Mouse (Mus musculus) embryonic facial prominence, embryonic 11.5 days (tissue): Measurements from ENCODE around the gene Tex19.2. TPM values are rescaled to one million over a fixed set of nuclear protein-coding genes. Genes with fewer than 3 reads are reported as not detected.
A peak's percentile ranks its signal among the peaks of the same experiment; 100 is the strongest.

Source experiments
- ATAC-seq: fragments of 200-750 bp; cut with Nextera tagmentation; replicated peaks from 2 replicates; pipeline ENCODE4 v1.8.0; 2017; ENCODE audit warnings: low read depth; ENCODE audit not compliant: insufficient number of reproducible peaks, low FRiP score, low TSS enrichment
- DNase-seq: peaks from one replicate; pipeline ENCODE4 v3.0.0-alpha.2; 2015; ENCODE audit warnings: low spot score
- H3K27ac ChIP-seq: fragments of 300-500 bp; sonication (generic); replicated peaks from 2 replicates; pipeline ENCODE4 v1.5.1; 2014; ENCODE audit warnings: mild to moderate bottlenecking, low read depth, low read length, control low read depth
- H3K27me3 ChIP-seq: fragments of 300-500 bp; sonication (generic); 2 replicates; pipeline ENCODE4 v1.6.1; 2014; ENCODE audit warnings: mild to moderate bottlenecking, low read length, moderate library complexity, mixed read lengths; ENCODE audit not compliant: control insufficient read depth, insufficient read depth
- H3K36me3 ChIP-seq: fragments of 300-500 bp; sonication (generic); replicated peaks from 2 replicates; pipeline ENCODE4 v1.6.1; 2014; ENCODE audit warnings: low read depth, mild to moderate bottlenecking, low read length, moderate library complexity, mixed read lengths; ENCODE audit not compliant: control insufficient read depth, insufficient read depth
- H3K4me1 ChIP-seq: fragments of 300-500 bp; sonication (generic); 2 replicates; pipeline ENCODE4 v1.6.1; 2014; ENCODE audit warnings: low read length, mixed read lengths; ENCODE audit not compliant: control insufficient read depth, insufficient read depth
- H3K4me2 ChIP-seq: fragments of 300-500 bp; sonication (generic); 2 replicates; pipeline ENCODE4 v1.6.1; 2014; ENCODE audit warnings: low read depth, mild to moderate bottlenecking, control low read depth, low read length, moderate library complexity
- H3K4me3 ChIP-seq: fragments of 300-500 bp; sonication (generic); 2 replicates; pipeline ENCODE4 v1.5.1; 2014; ENCODE audit warnings: low read depth, low read length, control low read depth
- H3K9ac ChIP-seq: fragments of 300-500 bp; sonication (generic); replicated peaks from 2 replicates; pipeline ENCODE4 v1.6.1; 2014; ENCODE audit warnings: mild to moderate bottlenecking, control low read depth, low read length
- H3K9me3 ChIP-seq: fragments of 300-500 bp; sonication (generic); replicated peaks from 2 replicates; pipeline ENCODE4 v1.6.1; 2016; ENCODE audit warnings: mild to moderate bottlenecking, low read length, inconsistent platforms, mixed read lengths; ENCODE audit not compliant: control insufficient read depth
- WGBS: fragments of 180-500 bp; shearing (Covaris S2); extraction: QIAGEN DNeasy Blood & Tissue Kit; methylation state at CpG from one replicate; pipeline ENCODE4 v1.1.7; 2014; 5-methylcytosine and 5-hydroxymethylcytosine counted together
- polyA plus RNA-seq: library from polyadenylated mRNA; unstranded; fragments of >200 nt; fragmentation: Nextera tagmentation; extraction: Ambion mirVana; gene quantifications from 2 replicates; pipeline ENCODE4 v1.2.1, GENCODE M21; 2014

The Tex19.2 gene
- not detected in 2 replicates for polyA plus RNA-seq

GRCm38 (mm10) chr11:121118577-121118976 lies at the start of gene Tex19.2:
Gene Tex19.2 (minus strand): TSS chr11:121118677.
- ATAC-seq = no peak
- no peaks in the 10 kb centered on the region for H3K9me3 ChIP-seq

GRCm38 (mm10) chr11:121163751-121164150 lies 45.3 kb upstream of the Tex19.2 start:
- ATAC-seq (no peak), DNase-seq (no peak)
- no peaks in the 10 kb centered on the region for H3K4me1 ChIP-seq
- no peaks in the 10 kb centered on the region for H3K9me3 ChIP-seq
- H3K36me3 ChIP-seq = no peaks in the 10 kb centered on the region
- H3K4me3 ChIP-seq = no peak overlapping the region
- no peak overlapping the region for H3K4me2 ChIP-seq
- H3K9ac ChIP-seq = no peak overlapping the region
- WGBS = 85% methylated on average over 4 of the region's 4 CpGs
- no peaks in the 10 kb centered on the region for H3K27me3 ChIP-seq
- H3K27ac ChIP-seq = no peak overlapping the region

More at GRCm38 (mm10) chr11:121118577-121118976, at the start of gene Tex19.2:
- Histone ChIP-seq H3K36me3 (no peaks in the 10 kb centered on the region), H3K27ac (no peak within 1 kb of the TSS), H3K4me1 (no peaks in the 10 kb centered on the region), H3K4me2 (no peak within 1 kb of the TSS), H3K4me3 (no peak within 1 kb of the TSS), H3K27me3 (no peaks in the 10 kb centered on the region), H3K9ac (no peak within 1 kb of the TSS)
- no peak for DNase-seq
- 71% methylated on average over 3 of the region's 3 CpGs for WGBS

GRCm38 (mm10) chr11:121160636-121161346 lies 42.3 kb upstream of the Tex19.2 start:
- WGBS = 90% methylated on average over 26 of the region's 26 CpGs
- no peak overlapping the region for H3K4me3 ChIP-seq
- no peaks in the 10 kb centered on the region for H3K36me3 ChIP-seq
- DNase-seq (no peak), ATAC-seq (no peak)
- no peak overlapping the region for H3K9ac ChIP-seq
- no peak overlapping the region for H3K4me2 ChIP-seq
- H3K27me3 ChIP-seq = peaks cover 22% of the 10 kb centered on the region
- H3K9me3 ChIP-seq = no peaks in the 10 kb centered on the region
- no peak overlapping the region for H3K27ac ChIP-seq
- peaks cover 7% of the 10 kb centered on the region; the same call in 1 of the 2 replicates for H3K4me1 ChIP-seq

GRCm38 (mm10) chr11:121159971-121160370 lies 41.5 kb upstream of the Tex19.2 start, which contains the start of gene Uts2r:
Gene Uts2r (plus strand): TSS chr11:121160271.
- Histone ChIP-seq H3K4me3 (no peak within 1 kb of the TSS), H3K27me3 (peaks cover 29% of the 10 kb centered on the region), H3K36me3 (no peaks in the 10 kb centered on the region), H3K27ac (no peak within 1 kb of the TSS), H3K9me3 (no peaks in the 10 kb centered on the region), H3K4me1 (peaks cover 7% of the 10 kb centered on the region; the same call in 1 of the 2 replicates), H3K9ac (no peak within 1 kb of the TSS), H3K4me2 (no peak within 1 kb of the TSS)
- no peak for DNase-seq
- no peak for ATAC-seq
- 87% methylated on average over 5 of the region's 5 CpGs for WGBS

- H3K9me3 ChIP-seq = no peaks in the 10 kb centered on the region
- WGBS = 1% methylated on average over 45 of the region's 45 CpGs
- DNase-seq = peak; percentile 14
- H3K36me3 ChIP-seq = no peaks in the 10 kb centered on the region
- peaks cover 29% of the 10 kb centered on the region for H3K27me3 ChIP-seq
- peak overlapping the region; percentile 67 for H3K4me2 ChIP-seq
- no peak for ATAC-seq
- H3K4me3 ChIP-seq = peak overlapping the region; percentile 31
- peak overlapping the region; percentile 25; the same call in 1 of the 2 replicates for H3K9ac ChIP-seq
- no peak overlapping the region for H3K27ac ChIP-seq
- H3K4me1 ChIP-seq = peaks cover 7% of the 10 kb centered on the region; the same call in 1 of the 2 replicates
These were observed 38.0 kb upstream of the Tex19.2 start for GRCm38 (mm10) chr11:121156411-121156891.

DNA sequence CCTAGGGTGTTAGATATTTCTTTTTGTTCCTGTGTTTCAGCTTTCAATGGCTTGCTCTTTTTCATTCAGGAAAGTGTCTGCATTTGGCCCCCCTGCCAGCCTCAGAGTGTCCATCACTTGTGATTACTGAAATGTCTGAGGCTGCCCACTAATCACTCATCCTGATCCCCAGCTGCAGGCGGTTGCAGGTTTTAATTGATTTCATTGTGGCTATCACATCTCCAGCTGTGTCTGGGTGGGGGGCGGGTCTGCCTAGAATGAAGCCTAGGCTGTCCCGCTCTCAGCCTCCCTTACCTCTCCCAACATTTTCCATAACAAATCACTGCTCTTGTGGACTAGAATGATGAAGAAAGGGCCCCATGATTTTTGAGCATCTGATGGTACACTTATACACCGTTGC lies 35.7 kb upstream of the Tex19.2 start:
- ATAC-seq (no peak), DNase-seq (no peak)
- no peaks in the 10 kb centered on the region for H3K36me3 ChIP-seq
- H3K9me3 ChIP-seq = no peaks in the 10 kb centered on the region
- H3K9ac ChIP-seq = no peak overlapping the region
- H3K4me3 ChIP-seq = no peak overlapping the region
- H3K27me3 ChIP-seq = peaks cover 29% of the 10 kb centered on the region
- H3K27ac ChIP-seq = no peak overlapping the region
- no peak overlapping the region for H3K4me2 ChIP-seq
- peaks cover 7% of the 10 kb centered on the region; the same call in 1 of the 2 replicates for H3K4me1 ChIP-seq
- 27% methylated on average over 4 of the region's 4 CpGs for WGBS

- no peak overlapping the region for H3K4me3 ChIP-seq
- no peaks in the 10 kb centered on the region for H3K36me3 ChIP-seq
- H3K4me2 ChIP-seq = no peak overlapping the region
- 74% methylated on average over 3 of the region's 3 CpGs for WGBS
- H3K9ac ChIP-seq = no peak overlapping the region
- no peak overlapping the region for H3K27ac ChIP-seq
- DNase-seq = no peak
- no peaks in the 10 kb centered on the region for H3K4me1 ChIP-seq
- ATAC-seq = no peak
- H3K27me3 ChIP-seq = no peaks in the 10 kb centered on the region
- no peaks in the 10 kb centered on the region for H3K9me3 ChIP-seq
These were observed 29.7 kb upstream of the Tex19.2 start for GRCm38 (mm10) chr11:121148193-121148592.

GRCm38 (mm10) chr11:121145865-121146264 lies 27.4 kb upstream of the Tex19.2 start, which contains the start of gene Tex19.1:
Gene Tex19.1 (plus strand): TSS chr11:121146143.
- no peak within 1 kb of the TSS for H3K9ac ChIP-seq
- H3K4me3 ChIP-seq = no peak within 1 kb of the TSS
- H3K4me2 ChIP-seq = no peak within 1 kb of the TSS
- no peak for ATAC-seq
- no peaks in the 10 kb centered on the region for H3K36me3 ChIP-seq
- no peaks in the 10 kb centered on the region for H3K9me3 ChIP-seq
- WGBS = 89% methylated on average over 22 of the region's 22 CpGs
- H3K27me3 ChIP-seq = no peaks in the 10 kb centered on the region
- DNase-seq = no peak
- no peaks in the 10 kb centered on the region for H3K4me1 ChIP-seq
- no peak within 1 kb of the TSS for H3K27ac ChIP-seq
